Mouse (Mus musculus) hindbrain, postnatal 0 days (tissue): ENCODE data around the gene Higd1a. TPM values are rescaled to one million over a fixed set of nuclear protein-coding genes. Genes with fewer than 3 reads are reported as not detected.

Experiments used
- ATAC-seq: fragments of 200-750 bp; cut with Nextera tagmentation; 2 replicates; pipeline ENCODE4 v1.8.0; 2017; ENCODE audit warnings: mild to moderate bottlenecking, moderate TSS enrichment, moderate library complexity
- DNase-seq: peaks from one replicate; pipeline ENCODE4 v3.0.0-alpha.2; 2015; ENCODE audit warnings: low spot score
- H3K27ac ChIP-seq: fragments of 300-500 bp; sonication (generic); 2 replicates; pipeline ENCODE4 v1.5.1; 2014; ENCODE audit warnings: mild to moderate bottlenecking
- H3K27me3 ChIP-seq: fragments of 300-500 bp; sonication (generic); 2 replicates; pipeline ENCODE4 v1.6.1; 2014; ENCODE audit warnings: low read length, mixed read lengths; ENCODE audit not compliant: insufficient read depth
- H3K36me3 ChIP-seq: fragments of 300-500 bp; sonication (generic); 2 replicates; pipeline ENCODE4 v1.6.1; 2014; ENCODE audit warnings: low read length, mixed read lengths; ENCODE audit not compliant: insufficient read depth
- H3K4me1 ChIP-seq: fragments of 300-500 bp; sonication (generic); 2 replicates; pipeline ENCODE4 v1.6.1; 2014; ENCODE audit warnings: antibody characterized with exemption, low read length, mixed read lengths; ENCODE audit not compliant: insufficient read depth
- H3K4me2 ChIP-seq: fragments of 300-500 bp; sonication (generic); 2 replicates; pipeline ENCODE4 v1.6.1; 2014; ENCODE audit warnings: low read depth, mild to moderate bottlenecking, low read length, moderate library complexity, mixed read lengths
- H3K4me3 ChIP-seq: fragments of 300-500 bp; sonication (generic); 2 replicates; pipeline ENCODE4 v1.5.1; 2014; ENCODE audit warnings: low read length
- H3K9ac ChIP-seq: fragments of 300-500 bp; sonication (generic); replicated peaks from 2 replicates; pipeline ENCODE4 v1.6.1; 2014; ENCODE audit warnings: mild to moderate bottlenecking, low read length, moderate library complexity, mixed read lengths
- H3K9me3 ChIP-seq: fragments of 300-500 bp; sonication (generic); 2 replicates; pipeline ENCODE4 v1.6.1; 2016; ENCODE audit warnings: low read length, mixed read lengths
- CTCF ChIP-seq: IDR thresholded peaks from 2 replicates; pipeline ENCODE4 v1.5.1; 2016; ENCODE audit warnings: antibody characterized with exemption, control low read depth, low read depth
- WGBS: fragments of 180-500 bp; shearing (Covaris S2); extraction: QIAGEN DNeasy Blood & Tissue Kit; methylation state at CpG from one replicate; pipeline ENCODE4 v1.1.7; 2014; 5-methylcytosine and 5-hydroxymethylcytosine counted together
- polyA plus RNA-seq: library from polyadenylated mRNA; unstranded; fragments of >200 nt; fragmentation: Nextera tagmentation; extraction: Ambion mirVana; gene quantifications from 2 replicates; pipeline ENCODE4 v1.2.1, GENCODE M21; 2015
- total RNA-seq: library from RNA; depleted of rRNA; stranded (reverse); fragments of >200 nt; gene quantifications from 2 replicates; pipeline ENCODE4 v1.2.3, GENCODE M21; 2014

The Higd1a gene
- total and polyA plus RNA-seq, 2 experiments from 2014 or later, result 27.2 to 197 TPM

DNA sequence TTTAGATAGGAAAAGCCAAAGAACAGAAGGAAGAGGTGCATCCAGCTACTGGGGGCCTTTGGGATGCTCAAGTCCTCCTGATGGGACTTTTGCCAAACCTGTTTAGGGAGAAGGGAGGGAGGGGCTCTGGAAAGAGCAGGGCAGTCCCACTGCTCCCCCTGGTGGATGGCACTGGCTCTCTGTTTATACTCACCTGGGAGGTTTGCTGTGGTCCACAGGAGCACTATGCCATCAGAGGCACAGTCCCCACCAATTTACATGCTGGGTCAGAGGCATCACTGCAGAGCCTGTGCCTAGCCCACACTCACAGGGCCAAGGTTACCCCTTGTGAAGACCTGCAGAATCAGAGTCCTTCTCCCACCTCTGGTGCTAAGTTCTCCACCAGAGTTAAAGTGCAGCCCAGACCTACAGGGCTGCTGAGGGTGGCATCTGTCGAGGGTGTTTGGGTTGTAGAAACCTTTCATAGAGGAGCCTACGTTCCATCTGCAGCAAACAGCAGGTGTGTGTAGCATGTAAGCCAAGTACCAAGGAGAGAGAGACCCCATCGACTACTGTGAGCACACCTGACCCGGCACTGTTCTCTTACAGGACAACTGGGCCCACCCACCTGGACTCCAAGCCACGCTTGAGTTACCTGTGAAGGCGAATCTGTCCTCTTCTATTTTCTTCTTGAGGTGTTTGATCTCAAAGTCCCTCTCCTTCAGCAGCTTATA, 27.8 kb downstream of the Higd1a start:
- peak; percentile 73 for DNase-seq
- no peaks in the 10 kb centered on the region for H3K4me1 ChIP-seq
- ATAC-seq, result peak; percentile 48; the same call in 1 of the 2 replicates
- 78% methylated on average over 6 of the region's 6 CpGs for WGBS
- H3K9ac ChIP-seq, result no peak overlapping the region
- H3K36me3 ChIP-seq, result no peaks in the 10 kb centered on the region
- no peak overlapping the region for H3K27ac ChIP-seq
- no peaks in the 10 kb centered on the region for H3K27me3 ChIP-seq
- TF ChIP-seq CTCF, result peak; percentile 76
- no peak overlapping the region for H3K4me3 ChIP-seq
- H3K9me3 ChIP-seq, result no peaks in the 10 kb centered on the region
- H3K4me2 ChIP-seq, result no peak overlapping the region

DNA sequence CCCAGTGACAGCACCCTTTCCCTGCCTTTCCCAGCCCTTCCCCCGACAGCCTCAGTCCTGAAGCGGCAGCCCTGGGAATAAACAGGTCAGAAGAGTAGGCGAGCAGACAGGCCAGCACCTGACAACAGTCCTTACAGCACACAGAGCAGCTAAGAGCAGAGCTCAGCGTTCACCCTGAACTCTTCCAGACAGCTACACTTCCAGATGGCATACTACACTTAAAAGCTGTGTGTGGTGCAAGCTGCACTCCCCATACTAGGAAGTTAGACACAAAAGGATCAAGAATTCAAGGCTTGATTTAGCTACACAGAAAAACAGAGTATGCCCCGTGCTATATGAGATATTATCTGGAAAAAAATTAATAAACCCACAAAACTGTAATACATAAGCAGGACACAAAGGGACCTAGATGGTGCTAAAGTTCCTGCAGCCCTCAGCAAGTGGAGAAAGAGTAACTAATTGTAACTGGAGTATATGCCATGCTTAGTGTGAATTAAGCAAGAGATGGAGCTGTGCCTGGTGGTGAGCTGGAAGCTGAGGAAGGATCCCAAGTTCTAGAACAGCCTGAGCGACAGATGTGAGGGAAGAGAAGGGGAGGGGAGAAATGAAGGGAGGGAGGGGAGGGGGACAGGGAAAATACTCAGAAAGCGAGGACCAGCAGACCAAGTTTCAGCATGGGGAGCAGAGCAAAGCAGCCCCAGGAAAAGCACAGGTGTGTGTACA, 28.7 kb downstream of the Higd1a start:
- H3K27me3 ChIP-seq, result no peaks in the 10 kb centered on the region
- DNase-seq, result no peak
- no peaks in the 10 kb centered on the region for H3K36me3 ChIP-seq
- no peak overlapping the region for H3K27ac ChIP-seq
- H3K9ac ChIP-seq, result no peak overlapping the region
- no peak overlapping the region for H3K4me2 ChIP-seq
- H3K4me3 ChIP-seq, result no peak overlapping the region
- H3K9me3 ChIP-seq, result no peaks in the 10 kb centered on the region
- ATAC-seq, result no peak
- H3K4me1 ChIP-seq, result no peaks in the 10 kb centered on the region
- 68% methylated on average over 7 of the region's 7 CpGs for WGBS
- TF ChIP-seq CTCF, result no peak

DNA sequence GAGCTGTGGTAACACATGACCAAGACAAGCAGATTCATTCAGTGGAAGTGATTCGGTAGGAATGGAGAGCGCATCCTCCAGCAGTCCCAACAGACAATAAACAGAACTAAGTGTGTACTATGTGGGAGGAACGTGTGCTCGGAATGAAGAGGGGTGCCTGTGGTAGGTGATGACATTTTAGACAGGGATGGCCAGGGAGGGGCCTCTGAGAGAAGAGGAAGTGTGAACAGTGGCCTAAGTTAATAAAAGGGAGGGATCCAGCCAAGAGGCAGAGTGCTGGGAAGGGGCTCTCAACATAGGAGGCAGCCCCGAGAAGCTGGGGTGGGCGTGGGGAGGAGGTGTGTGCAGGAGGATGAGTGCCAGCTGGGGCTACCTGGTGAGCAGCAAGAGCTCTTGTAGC, 29.8 kb downstream of the Higd1a start:
- H3K9ac ChIP-seq, result no peak overlapping the region
- H3K27ac ChIP-seq, result no peak overlapping the region
- ATAC-seq, result no peak
- no peaks in the 10 kb centered on the region for H3K36me3 ChIP-seq
- no peaks in the 10 kb centered on the region for H3K9me3 ChIP-seq
- no peaks in the 10 kb centered on the region for H3K27me3 ChIP-seq
- 0 out of 2 replicates have a peak, but pooled peaks cover 7% of the 10 kb centered on the region for H3K4me1 ChIP-seq
- no peak for TF ChIP-seq CTCF
- no peak for DNase-seq
- 80% methylated on average over 6 of the region's 6 CpGs for WGBS
- no peak overlapping the region for H3K4me3 ChIP-seq
- H3K4me2 ChIP-seq, result no peak overlapping the region

DNA sequence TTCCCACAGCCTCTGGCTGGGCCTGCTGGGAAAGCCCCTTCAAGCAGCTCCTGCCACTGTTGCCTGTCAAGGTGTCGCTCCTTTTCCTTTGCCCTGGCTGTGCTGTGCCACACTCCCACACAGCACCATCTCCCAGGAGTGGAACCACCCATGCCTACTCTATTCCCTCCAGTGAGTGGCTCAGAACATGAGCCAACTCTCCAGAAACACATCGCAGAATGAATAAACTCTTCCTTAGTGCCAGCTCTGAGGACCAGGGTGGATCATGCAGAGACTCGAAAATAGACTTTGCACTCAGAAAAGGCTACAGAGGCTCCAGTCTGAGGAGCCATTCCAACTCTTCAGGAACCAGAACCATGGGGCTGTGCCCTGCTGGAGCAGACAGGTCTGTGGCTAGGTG, 31.8 kb downstream of the Higd1a start:
- H3K36me3 ChIP-seq, result no peaks in the 10 kb centered on the region
- TF ChIP-seq CTCF, result no peak
- no peak for DNase-seq

DNA sequence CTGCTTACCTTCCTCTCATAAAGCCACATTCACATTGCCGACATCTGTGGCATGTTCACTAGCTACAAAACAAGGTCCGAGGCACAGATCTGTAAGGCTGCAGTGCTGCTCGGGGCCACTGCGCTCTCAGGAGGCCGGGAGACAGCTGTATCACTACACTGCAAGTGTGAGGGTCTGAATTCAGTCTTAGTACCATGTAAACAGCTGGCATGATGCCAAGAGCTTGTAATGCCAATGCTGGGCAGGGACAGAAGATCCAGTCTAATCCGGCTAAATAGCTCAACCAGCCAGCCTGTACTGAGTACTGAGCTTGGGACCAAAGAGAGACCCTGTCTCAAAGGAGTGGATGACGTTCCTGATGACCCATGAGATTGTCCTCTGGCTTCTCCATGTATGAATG, 34.2 kb downstream of the Higd1a start:
- DNase-seq (peak; percentile 81), ATAC-seq (peak; percentile 65)
- Histone ChIP-seq H3K9ac (no peak overlapping the region), H3K27ac (peak overlapping the region; percentile 80; the same call in 1 of the 2 replicates), H3K36me3 (no peaks in the 10 kb centered on the region), H3K4me2 (no peak overlapping the region), H3K4me3 (no peak overlapping the region), H3K9me3 (no peaks in the 10 kb centered on the region), H3K4me1 (peaks cover 23% of the 10 kb centered on the region; the same call in 1 of the 2 replicates), H3K27me3 (no peaks in the 10 kb centered on the region)
- 43% methylated on average over 7 of the region's 7 CpGs for WGBS
- TF ChIP-seq CTCF, result no peak

More for the DNA sequence above, 31.8 kb downstream of the Higd1a start:
- Histone ChIP-seq H3K9ac (no peak overlapping the region), H3K9me3 (no peaks in the 10 kb centered on the region), H3K4me1 (peaks cover 17% of the 10 kb centered on the region; the same call in 1 of the 2 replicates), H3K27me3 (no peaks in the 10 kb centered on the region), H3K4me2 (no peak overlapping the region), H3K4me3 (no peak overlapping the region), H3K27ac (no peak overlapping the region)
- 86% methylated on average over 3 of the region's 3 CpGs for WGBS
- no peak for ATAC-seq

DNA sequence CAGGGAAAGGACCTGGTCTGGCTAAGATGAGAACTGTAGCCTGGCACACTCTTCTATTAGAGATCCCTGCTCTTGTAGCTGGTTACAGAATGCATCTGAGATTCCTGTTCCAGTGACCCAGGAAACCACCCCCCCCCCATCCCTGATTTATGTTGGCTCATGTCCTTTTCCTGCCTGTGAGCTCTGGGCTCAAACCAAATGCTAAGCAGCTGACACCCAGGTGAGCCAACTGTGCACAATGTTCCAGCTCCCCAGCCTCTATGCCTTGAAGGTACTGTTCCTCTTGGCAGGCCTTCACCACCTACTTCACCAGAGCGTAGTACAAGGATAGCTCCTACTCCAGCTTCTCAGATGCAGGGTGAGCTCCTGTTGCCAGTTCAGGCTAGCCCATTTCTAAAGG, 35.1 kb downstream of the Higd1a start:
- no peaks in the 10 kb centered on the region for H3K36me3 ChIP-seq
- peak overlapping the region; percentile 80 for H3K27ac ChIP-seq
- no peaks in the 10 kb centered on the region for H3K9me3 ChIP-seq
- 67% methylated on average over 1 of the region's 1 CpGs for WGBS
- no peak for TF ChIP-seq CTCF
- peaks cover 23% of the 10 kb centered on the region; the same call in 1 of the 2 replicates for H3K4me1 ChIP-seq
- ATAC-seq (no peak; the same call in 1 of the 2 replicates), DNase-seq (peak; percentile 50)
- H3K27me3 ChIP-seq, result no peaks in the 10 kb centered on the region
- no peak overlapping the region for H3K4me3 ChIP-seq
- no peak overlapping the region for H3K9ac ChIP-seq
- H3K4me2 ChIP-seq, result no peak overlapping the region
